Mouse (Mus musculus) adrenal gland, adult 18-20 months (tissue): ENCODE results near the gene Capzb. TPM values are rescaled to one million over a fixed set of nuclear protein-coding genes. Genes with fewer than 3 reads are reported as not detected.

Experiments
- DNase-seq, 2 experiments: peaks; one replicate each; pipeline ENCODE4 v3.0.0; 2021 to 2022; ENCODE audit warnings: low spot score in 2 of 2
- total RNA-seq, 2 experiments: library from RNA; stranded (reverse); gene quantifications; 1 replicate in 1 of 2; 2 replicates in 1 of 2; pipeline ENCODE4 v1.2.3; 2021

Capzb gene
- total RNA-seq, 2 experiments from 2014 or later = 351 to 362 TPM

- no peak for DNase-seq
These were observed 13.5 kb upstream of the Capzb start for GRCm38 (mm10) chr4:139179218-139179617.

- DNase-seq = peak in 1 of 2 experiments; percentile 10
These were observed 12.7 kb upstream of the Capzb start for GRCm38 (mm10) chr4:139179731-139180625.

- DNase-seq = no peak
These were observed 10.2 kb upstream of the Capzb start for GRCm38 (mm10) chr4:139182511-139182910.

- no peak for DNase-seq
These were observed 6.8 kb upstream of the Capzb start for GRCm38 (mm10) chr4:139185766-139186442.

- DNase-seq = no peak
These were observed 4.8 kb upstream of the Capzb start for GRCm38 (mm10) chr4:139187930-139188329.

- DNase-seq = no peak
These were observed 847 bp upstream of the Capzb start for GRCm38 (mm10) chr4:139191605-139192498.

- peak in 1 of 2 experiments; percentile 40 for DNase-seq
These were observed 736 bp downstream of the Capzb start for GRCm38 (mm10) chr4:139193176-139194093.

GRCm38 (mm10) chr4:139195101-139195500 lies 2.4 kb downstream of the Capzb start:
- DNase-seq = no peak

- no peak for DNase-seq
These were observed 3.8 kb downstream of the Capzb start for GRCm38 (mm10) chr4:139196464-139196863.

- DNase-seq = no peak
These were observed 4.2 kb downstream of the Capzb start for GRCm38 (mm10) chr4:139196949-139197348.

GRCm38 (mm10) chr4:139197453-139197852 lies 4.8 kb downstream of the Capzb start:
- DNase-seq = no peak

- DNase-seq = peak in 1 of 2 experiments; percentile 49
These were observed 5.4 kb downstream of the Capzb start for GRCm38 (mm10) chr4:139198004-139198689.

GRCm38 (mm10) chr4:139199126-139199525 lies 6.4 kb downstream of the Capzb start:
- DNase-seq = peak in 1 of 2 experiments; percentile 27

- peak in 1 of 2 experiments; percentile 27 for DNase-seq
These were observed 7.1 kb downstream of the Capzb start for GRCm38 (mm10) chr4:139199703-139200340.

GRCm38 (mm10) chr4:139200946-139201345 lies 8.2 kb downstream of the Capzb start:
- no peak for DNase-seq

- peak in 1 of 2 experiments; percentile 26 for DNase-seq
These were observed 9.9 kb downstream of the Capzb start for GRCm38 (mm10) chr4:139202556-139202955.

- DNase-seq = peak in 1 of 2 experiments; percentile 28
These were observed 10.7 kb downstream of the Capzb start for GRCm38 (mm10) chr4:139203381-139203780.

GRCm38 (mm10) chr4:139205842-139206241 lies 13.1 kb downstream of the Capzb start:
- DNase-seq = no peak
